Mouse (Mus musculus) limb, embryonic 11.5 days (tissue): Measurements from ENCODE around the gene Klhdc7b. TPM values are rescaled to one million over a fixed set of nuclear protein-coding genes. Genes with fewer than 3 reads are reported as not detected.

Experiments used
- ATAC-seq: fragments of 200-750 bp; cut with Nextera tagmentation; 2 replicates; pipeline ENCODE4 v1.8.0; 2017; ENCODE audit warnings: low read depth; ENCODE audit not compliant: insufficient number of reproducible peaks, low FRiP score, low TSS enrichment
- DNase-seq: peaks from one replicate; pipeline ENCODE4 v3.0.0-alpha.2; 2015; ENCODE audit warnings: low spot score
- H3K27ac ChIP-seq: fragments of 300-500 bp; sonication (generic); replicated peaks from 2 replicates; pipeline ENCODE4 v1.5.1; 2014; ENCODE audit warnings: low read depth, mild to moderate bottlenecking, low read length
- H3K27me3 ChIP-seq: fragments of 300-500 bp; sonication (generic); 2 replicates; pipeline ENCODE4 v1.6.1; 2014; ENCODE audit warnings: mild to moderate bottlenecking, low read length, mixed read lengths; ENCODE audit not compliant: control insufficient read depth, insufficient read depth
- H3K36me3 ChIP-seq: fragments of 300-500 bp; sonication (generic); 2 replicates; pipeline ENCODE4 v1.6.1; 2014; ENCODE audit warnings: mild to moderate bottlenecking, low read length, moderate library complexity, mixed read lengths; ENCODE audit not compliant: control insufficient read depth, insufficient read depth
- H3K4me1 ChIP-seq: fragments of 300-500 bp; sonication (generic); 2 replicates; pipeline ENCODE4 v1.6.1; 2014; ENCODE audit warnings: low read length, mixed read lengths; ENCODE audit not compliant: control insufficient read depth, insufficient read depth
- H3K4me2 ChIP-seq: fragments of 300-500 bp; sonication (generic); 2 replicates; pipeline ENCODE4 v1.6.1; 2014; ENCODE audit warnings: low read depth, mild to moderate bottlenecking, moderate library complexity; ENCODE audit not compliant: severe bottlenecking
- H3K4me3 ChIP-seq: fragments of 300-500 bp; sonication (generic); 2 replicates; pipeline ENCODE4 v1.5.1; 2014; ENCODE audit warnings: low read depth, low read length
- H3K9ac ChIP-seq: fragments of 300-500 bp; sonication (generic); 2 replicates; pipeline ENCODE4 v1.6.1; 2014; ENCODE audit warnings: mild to moderate bottlenecking, low read length
- H3K9me3 ChIP-seq: fragments of 300-500 bp; sonication (generic); 2 replicates; pipeline ENCODE4 v1.6.1; 2016; ENCODE audit warnings: low read length; ENCODE audit not compliant: control insufficient read depth
- WGBS: fragments of 180-500 bp; shearing (Covaris S2); extraction: QIAGEN DNeasy Blood & Tissue Kit; methylation state at CpG from one replicate; pipeline ENCODE4 v1.1.7; 2014; 5-methylcytosine and 5-hydroxymethylcytosine counted together
- polyA plus RNA-seq: library from polyadenylated mRNA; unstranded; fragments of >200 nt; fragmentation: Nextera tagmentation; extraction: Ambion mirVana; gene quantifications from 2 replicates; pipeline ENCODE4 v1.2.1, GENCODE M21; 2014

The Klhdc7b gene
- polyA plus RNA-seq, 1 experiment from 2014 or later: not detected

GRCm38 (mm10) chr15:89352795-89353194 is 31.9 kb upstream of the Klhdc7b start:
- ATAC-seq (no peak), DNase-seq (no peak)
- Histone ChIP-seq H3K4me1 (peaks cover 8% of the 10 kb centered on the region; the same call in 1 of the 2 replicates), H3K9ac (no peak overlapping the region), H3K36me3 (peaks cover 15% of the 10 kb centered on the region), H3K4me2 (no peak overlapping the region), H3K27ac (no peak overlapping the region), H3K4me3 (no peak overlapping the region), H3K9me3 (no peaks in the 10 kb centered on the region), H3K27me3 (no peaks in the 10 kb centered on the region)
- 92% methylated on average over 12 of the region's 12 CpGs for WGBS

DNA sequence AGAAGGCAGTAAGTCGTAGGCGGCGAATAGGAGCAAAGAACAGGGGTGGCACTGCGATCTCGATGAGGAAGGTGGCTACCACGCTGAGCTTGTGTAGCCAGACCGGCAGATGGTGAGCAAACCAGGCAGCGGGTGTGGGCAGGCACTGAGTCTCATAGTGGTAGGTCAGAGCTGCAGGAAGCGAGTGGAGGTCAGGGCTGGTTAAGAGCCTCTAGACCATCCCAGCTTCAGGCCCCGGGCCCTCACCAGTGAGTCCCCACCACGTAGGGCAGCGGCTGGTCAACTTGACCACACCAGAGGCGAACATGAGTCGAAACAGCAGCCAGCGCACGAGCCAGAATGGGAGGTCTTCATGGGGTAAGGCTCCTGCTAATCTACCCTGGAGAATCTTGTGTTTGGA is 30.9 kb upstream of the Klhdc7b start:
- Histone ChIP-seq H3K4me1 (peaks cover 8% of the 10 kb centered on the region; the same call in 1 of the 2 replicates), H3K4me3 (no peak overlapping the region), H3K27ac (no peak overlapping the region), H3K9ac (no peak overlapping the region; the same call in 1 of the 2 replicates), H3K36me3 (peaks cover 15% of the 10 kb centered on the region), H3K4me2 (peak overlapping the region; percentile 75; the same call in 1 of the 2 replicates), H3K27me3 (no peaks in the 10 kb centered on the region), H3K9me3 (no peaks in the 10 kb centered on the region)
- WGBS: 97% methylated on average over 16 of the region's 16 CpGs
- ATAC-seq (no peak), DNase-seq (no peak)

GRCm38 (mm10) chr15:89354455-89354854 is 30.3 kb upstream of the Klhdc7b start:
- Histone ChIP-seq H3K27me3 (no peaks in the 10 kb centered on the region), H3K4me1 (peaks cover 8% of the 10 kb centered on the region; the same call in 1 of the 2 replicates), H3K4me2 (peak overlapping the region; percentile 75), H3K27ac (no peak overlapping the region), H3K4me3 (peak overlapping the region; percentile 86), H3K36me3 (peaks cover 15% of the 10 kb centered on the region), H3K9ac (peak overlapping the region; percentile 81), H3K9me3 (no peaks in the 10 kb centered on the region)
- WGBS: 84% methylated on average over 7 of the region's 7 CpGs
- DNase-seq (no peak), ATAC-seq (no peak)

- Histone ChIP-seq H3K9me3 (no peaks in the 10 kb centered on the region), H3K27ac (peak within 1 kb of the TSS; percentile 73), H3K27me3 (no peaks in the 10 kb centered on the region), H3K9ac (peak within 1 kb of the TSS; percentile 81), H3K4me2 (peak within 1 kb of the TSS; percentile 75), H3K36me3 (peaks cover 14% of the 10 kb centered on the region), H3K4me1 (peaks cover 8% of the 10 kb centered on the region; the same call in 1 of the 2 replicates), H3K4me3 (peak within 1 kb of the TSS; percentile 86)
- peak; percentile 98 for DNase-seq
- WGBS: under 1% methylated on average over 63 of the region's 64 CpGs
- peak; percentile 90 for ATAC-seq
Measured at GRCm38 (mm10) chr15:89355241-89356187, 29.2 kb upstream of the Klhdc7b start, which contains the start of the genes Lmf2 and Ncaph2. Lmf2 (minus strand) TSS chr15:89355659. Ncaph2 (plus strand) TSS chr15:89355719.

GRCm38 (mm10) chr15:89356372-89356771 is 28.3 kb upstream of the Klhdc7b start:
- Histone ChIP-seq H3K27me3 (no peaks in the 10 kb centered on the region), H3K9me3 (no peaks in the 10 kb centered on the region), H3K4me2 (peak overlapping the region; percentile 54), H3K27ac (peak overlapping the region; percentile 73; the same call in 1 of the 2 replicates), H3K36me3 (peaks cover 14% of the 10 kb centered on the region), H3K4me1 (peaks cover 8% of the 10 kb centered on the region; the same call in 1 of the 2 replicates), H3K4me3 (peak overlapping the region; percentile 86), H3K9ac (peak overlapping the region; percentile 81)
- peak; percentile 82 for ATAC-seq
- peak; percentile 93 for DNase-seq
- WGBS: under 1% methylated on average over 15 of the region's 15 CpGs

- Histone ChIP-seq H3K4me3 (no peak overlapping the region), H3K4me2 (no peak overlapping the region), H3K9me3 (no peaks in the 10 kb centered on the region), H3K36me3 (peaks cover 15% of the 10 kb centered on the region), H3K27me3 (no peaks in the 10 kb centered on the region), H3K27ac (no peak overlapping the region), H3K4me1 (peaks cover 8% of the 10 kb centered on the region; the same call in 1 of the 2 replicates), H3K9ac (no peak overlapping the region)
- DNase-seq: no peak
- ATAC-seq: no peak
- WGBS: 89% methylated on average over 3 of the region's 3 CpGs
Measured at GRCm38 (mm10) chr15:89358784-89359183, 25.9 kb upstream of the Klhdc7b start.

- 90% methylated on average over 7 of the region's 7 CpGs for WGBS
- no peak overlapping the region for H3K9ac ChIP-seq
- no peaks in the 10 kb centered on the region for H3K4me1 ChIP-seq
- H3K27ac ChIP-seq: no peak overlapping the region
- H3K4me3 ChIP-seq: no peak overlapping the region
- ATAC-seq (no peak), DNase-seq (no peak)
- no peaks in the 10 kb centered on the region for H3K9me3 ChIP-seq
- peaks cover 41% of the 10 kb centered on the region for H3K36me3 ChIP-seq
- no peak overlapping the region for H3K4me2 ChIP-seq
- H3K27me3 ChIP-seq: no peaks in the 10 kb centered on the region
Measured at GRCm38 (mm10) chr15:89363051-89363450, 21.7 kb upstream of the Klhdc7b start.

DNA sequence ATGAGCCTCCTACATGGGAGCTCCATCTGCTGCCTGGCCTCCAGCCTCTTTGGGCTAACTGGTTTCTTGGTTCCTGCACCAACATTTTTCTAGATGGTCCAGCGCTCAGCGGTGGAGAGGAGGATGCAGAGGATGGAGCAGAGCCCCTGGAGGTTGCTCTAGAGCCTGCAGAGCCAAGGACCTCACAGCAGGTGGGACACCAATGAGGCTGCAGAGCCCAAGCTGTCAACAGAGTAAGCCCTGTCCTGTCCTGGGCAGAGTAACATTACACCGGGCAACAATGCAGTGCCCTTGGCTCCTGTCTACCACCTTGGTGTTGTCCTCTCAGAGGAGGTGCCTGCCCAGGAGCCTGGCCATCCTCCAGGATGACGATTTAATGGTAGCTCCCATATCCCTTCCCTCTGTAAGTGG is 19.6 kb upstream of the Klhdc7b start:
- H3K36me3 ChIP-seq: peaks cover 56% of the 10 kb centered on the region
- H3K27ac ChIP-seq: no peak overlapping the region
- H3K9ac ChIP-seq: no peak overlapping the region
- no peaks in the 10 kb centered on the region for H3K4me1 ChIP-seq
- H3K27me3 ChIP-seq: no peaks in the 10 kb centered on the region
- H3K4me2 ChIP-seq: no peak overlapping the region
- H3K9me3 ChIP-seq: no peaks in the 10 kb centered on the region
- ATAC-seq: no peak
- WGBS: 93% methylated on average over 4 of the region's 4 CpGs
- no peak overlapping the region for H3K4me3 ChIP-seq
- DNase-seq: no peak
